Mouse (Mus musculus): ENCODE measurements around the gene Atg7. TPM values are rescaled to one million over a fixed set of nuclear protein-coding genes. Genes with fewer than 3 reads are reported as not detected.

The Atg7 gene
- total RNA-seq, 4 experiments from 2014 or later, result 27.3 to 35.2 (median 27.5) TPM

GRCm38 (mm10) chr6:114684407-114684806 is 41.5 kb downstream of the Atg7 start:
- no peak for DNase-seq (ENCODE audit: low spot score in 2 of 2)

- no peak for DNase-seq (ENCODE audit: low spot score in 2 of 2)
These were observed 42.5 kb downstream of the Atg7 start for GRCm38 (mm10) chr6:114685412-114685811.

- no peak for DNase-seq (ENCODE audit: low spot score in 2 of 2)
These were observed 44.1 kb downstream of the Atg7 start for GRCm38 (mm10) chr6:114687035-114687434.

- no peak for DNase-seq (ENCODE audit: low spot score in 2 of 2)
These were observed 47.8 kb downstream of the Atg7 start for GRCm38 (mm10) chr6:114690661-114691060.

GRCm38 (mm10) chr6:114691530-114691929 is 48.6 kb downstream of the Atg7 start:
- DNase-seq (ENCODE audit: low spot score in 2 of 2), result no peak

- DNase-seq (ENCODE audit: low spot score in 2 of 2), result no peak
These were observed 49.8 kb downstream of the Atg7 start for GRCm38 (mm10) chr6:114692691-114693090.

GRCm38 (mm10) chr6:114697646-114698490 is 55.0 kb downstream of the Atg7 start:
- DNase-seq (ENCODE audit: low spot score in 2 of 2), result peak in 1 of 2 experiments; percentile 65

GRCm38 (mm10) chr6:114698578-114698977 is 55.7 kb downstream of the Atg7 start:
- DNase-seq (ENCODE audit: low spot score in 2 of 2), result no peak

- no peak for DNase-seq (ENCODE audit: low spot score in 2 of 2)
These were observed 57.8 kb downstream of the Atg7 start for GRCm38 (mm10) chr6:114700704-114701103.

- DNase-seq (ENCODE audit: low spot score in 2 of 2), result no peak
These were observed 64.1 kb downstream of the Atg7 start for GRCm38 (mm10) chr6:114707032-114707431.

- peak in 1 of 2 experiments; percentile 84 for DNase-seq (ENCODE audit: low spot score in 2 of 2)
These were observed 69.5 kb downstream of the Atg7 start for GRCm38 (mm10) chr6:114712242-114713050.

GRCm38 (mm10) chr6:114713538-114713937 is 70.6 kb downstream of the Atg7 start:
- no peak for DNase-seq (ENCODE audit: low spot score in 2 of 2)

- DNase-seq (ENCODE audit: low spot score in 2 of 2), result no peak
These were observed 71.8 kb downstream of the Atg7 start for GRCm38 (mm10) chr6:114714654-114715053.

GRCm38 (mm10) chr6:114715289-114716030 is 72.6 kb downstream of the Atg7 start:
- no peak for DNase-seq (ENCODE audit: low spot score in 2 of 2)

- DNase-seq (ENCODE audit: low spot score in 2 of 2), result peak in 1 of 2 experiments; percentile 55
These were observed 76.2 kb downstream of the Atg7 start for GRCm38 (mm10) chr6:114719100-114719499.

- DNase-seq (ENCODE audit: low spot score in 2 of 2), result no peak
These were observed 76.8 kb downstream of the Atg7 start for GRCm38 (mm10) chr6:114719665-114720064.

- DNase-seq (ENCODE audit: low spot score in 2 of 2), result no peak
These were observed 79.1 kb downstream of the Atg7 start for GRCm38 (mm10) chr6:114722046-114722445.

GRCm38 (mm10) chr6:114723925-114724324 is 81.0 kb downstream of the Atg7 start:
- DNase-seq (ENCODE audit: low spot score in 2 of 2), result peak in 1 of 2 experiments; percentile 61

GRCm38 (mm10) chr6:114724351-114724750 is 81.5 kb downstream of the Atg7 start:
- no peak for DNase-seq (ENCODE audit: low spot score in 2 of 2)

- no peak for DNase-seq (ENCODE audit: low spot score in 2 of 2)
These were observed 82.3 kb downstream of the Atg7 start for GRCm38 (mm10) chr6:114725147-114725575.

GRCm38 (mm10) chr6:114726681-114727080 is 83.8 kb downstream of the Atg7 start:
- no peak for DNase-seq (ENCODE audit: low spot score in 2 of 2)
